Mouse (Mus musculus) erythroid progenitor cell, adult 5-6 weeks (primary cell): Measurements from ENCODE around the gene Cpsf4l. TPM values are rescaled to one million over a fixed set of nuclear protein-coding genes. Genes with fewer than 3 reads are reported as not detected.

ENCODE experiments used
- ATAC-seq: replicated peaks from 2 replicates; pipeline ENCODE4 v1.8.0; 2016; ENCODE audit warnings: moderate number of reproducible peaks, mild to moderate bottlenecking, moderate TSS enrichment, inconsistent platforms; ENCODE audit not compliant: poor library complexity, low FRiP score, severe bottlenecking
- total RNA-seq, 2 experiments: library from RNA; stranded (forward) in 1 of 2; stranded (reverse) in 1 of 2; fragments of 150-400 nt in 1 of 2; fragments of 186-747, 209-891 nt in 1 of 2; gene quantifications; 2 replicates each; pipeline versions ENCODE4 v1.2.3 to v1.2.4; 2015 to 2017; ENCODE audit warnings: low replicate concordance in 2 of 2

Cpsf4l gene
- total RNA-seq, 2 experiments from 2014 or later, result not detected

- peak; percentile 51 for ATAC-seq
Measured at GRCm38 (mm10) chr11:113649353-113650210, 60.2 kb downstream of the Cpsf4l start, which contains the start of gene Slc39a11. Gene Slc39a11 (minus strand): TSS chr11:113650079.

- no peak for ATAC-seq
Measured at GRCm38 (mm10) chr11:113648690-113649352, 61.0 kb downstream of the Cpsf4l start, which contains the start of gene Cog1. Gene Cog1 (plus strand): TSS chr11:113649169.

Other genes starting within 250 kb of the Cpsf4l start
- gene Sstr2, start 90.7 kb downstream of the Cpsf4l start, total RNA-seq (2015; ENCODE audit: low replicate concordance), result not detected in 2 replicates
- not detected in 2 replicates for gene Sstr2, start 90.7 kb downstream of the Cpsf4l start, total RNA-seq (2017; ENCODE audit: low replicate concordance)
- 29.8 and 33.2 TPM in 2 replicates for gene Cog1, start 60.8 kb downstream of the Cpsf4l start, total RNA-seq (2015; ENCODE audit: low replicate concordance)
- gene Cog1, start 60.8 kb downstream of the Cpsf4l start, total RNA-seq (2017; ENCODE audit: low replicate concordance), result 30.3 and 38.8 TPM in 2 replicates
- 3.6 and 5.4 TPM in 2 replicates for gene Slc39a11, start 59.9 kb downstream of the Cpsf4l start, total RNA-seq (2015; ENCODE audit: low replicate concordance)
- gene Slc39a11, start 59.9 kb downstream of the Cpsf4l start, total RNA-seq (2017; ENCODE audit: low replicate concordance), result 3.5 and 4.7 TPM in 2 replicates
- gene Fam104a, start 25.9 kb downstream of the Cpsf4l start, total RNA-seq (2015; ENCODE audit: low replicate concordance), result 24.1 and 24.3 TPM in 2 replicates
- gene Fam104a, start 25.9 kb downstream of the Cpsf4l start, total RNA-seq (2017; ENCODE audit: low replicate concordance), result 21.4 and 35.7 TPM in 2 replicates
- 10.1 TPM in 1 of 2 replicates, not detected in the other for gene D11Wsu47e, start 25.6 kb downstream of the Cpsf4l start, total RNA-seq (2015; ENCODE audit: low replicate concordance)
- 3.8 and 9.0 TPM in 2 replicates for gene D11Wsu47e, start 25.6 kb downstream of the Cpsf4l start, total RNA-seq (2017; ENCODE audit: low replicate concordance)
- 18.0 and 19.8 TPM in 2 replicates for gene Cdc42ep4, start 41.9 kb upstream of the Cpsf4l start, total RNA-seq (2015; ENCODE audit: low replicate concordance)
- gene Cdc42ep4, start 41.9 kb upstream of the Cpsf4l start, total RNA-seq (2017; ENCODE audit: low replicate concordance), result 31.3 and 33.8 TPM in 2 replicates